Mouse (Mus musculus) liver, embryonic 14.5 days (tissue): ENCODE data around the gene Ankrd44. TPM values are rescaled to one million over a fixed set of nuclear protein-coding genes. Genes with fewer than 3 reads are reported as not detected.

Experiments used
- ATAC-seq: fragments of 200-750 bp; cut with Nextera tagmentation; 2 replicates; pipeline ENCODE4 v1.8.0; 2017; ENCODE audit warnings: moderate number of reproducible peaks, mild to moderate bottlenecking, moderate library complexity; ENCODE audit not compliant: insufficient read depth
- DNase-seq, 3 experiments: peaks; one replicate each; pipeline ENCODE4 v3.0.0-alpha.2; 2012 to 2013; ENCODE audit warnings: low read depth in 3 of 3, low spot score in 3 of 3
- H3K27ac ChIP-seq: fragments of 300-500 bp; sonication (generic); 2 replicates; pipeline ENCODE4 v1.5.1; 2014; ENCODE audit warnings: moderate library complexity, mild to moderate bottlenecking, control low read depth, inconsistent platforms
- H3K27me3 ChIP-seq: fragments of 300-500 bp; sonication (generic); 2 replicates; pipeline ENCODE4 v1.6.1; 2014; ENCODE audit warnings: mild to moderate bottlenecking, low read length, moderate library complexity; ENCODE audit not compliant: control insufficient read depth, insufficient read depth
- H3K36me3 ChIP-seq: fragments of 300-500 bp; sonication (generic); replicated peaks from 2 replicates; pipeline ENCODE4 v1.6.1; 2014; ENCODE audit warnings: low read depth; ENCODE audit not compliant: control insufficient read depth, insufficient read depth
- H3K4me1 ChIP-seq, 2 experiments: fragments of 200-500 bp in 1 of 2; fragments of 300-500 bp in 1 of 2; sonication (generic) in 1 of 2; replicated peaks; 2 replicates each; pipeline ENCODE4 v1.6.1; 2012 to 2014; ENCODE audit warnings: antibody characterized with exemption in 1 of 2, inconsistent platforms in 1 of 2, low read length in 1 of 2; ENCODE audit not compliant: control insufficient read depth in 2 of 2, insufficient read depth in 2 of 2
- H3K4me2 ChIP-seq: fragments of 300-500 bp; sonication (generic); 2 replicates; pipeline ENCODE4 v1.6.1; 2014; ENCODE audit warnings: low read depth, mild to moderate bottlenecking, control low read depth, moderate library complexity
- H3K4me3 ChIP-seq, 2 experiments: fragments of 200-500 bp in 1 of 2; fragments of 300-500 bp in 1 of 2; sonication (generic) in 1 of 2; 2 replicates each; pipeline ENCODE4 v1.5.1; 2012 to 2014; ENCODE audit warnings: low read depth in 2 of 2, low read length in 2 of 2, mild to moderate bottlenecking in 2 of 2, control low read depth in 1 of 2, inconsistent platforms in 1 of 2, moderate library complexity in 1 of 2; ENCODE audit not compliant: insufficient read depth in 1 of 2
- H3K9ac ChIP-seq: fragments of 300-500 bp; sonication (generic); replicated peaks from 2 replicates; pipeline ENCODE4 v1.6.1; 2014; ENCODE audit warnings: mild to moderate bottlenecking, control low read depth, moderate library complexity
- H3K9me3 ChIP-seq: fragments of 300-500 bp; sonication (generic); 2 replicates; pipeline ENCODE4 v1.6.1; 2016; ENCODE audit warnings: low read length, mixed read lengths; ENCODE audit not compliant: control insufficient read depth
- CTCF ChIP-seq: IDR thresholded peaks from 2 replicates; pipeline ENCODE4 v1.5.1; 2016; ENCODE audit warnings: antibody characterized with exemption, low read depth, control low read depth
- EP300 ChIP-seq: IDR thresholded peaks from 2 replicates; pipeline ENCODE4 v1.6.1; 2016; ENCODE audit warnings: antibody characterized with exemption, low read depth
- WGBS: fragments of 180-500 bp; shearing (Covaris S2); extraction: QIAGEN DNeasy Blood & Tissue Kit; methylation state at CpG from one replicate; pipeline ENCODE4 v1.1.7; 2014; ENCODE audit not compliant: insufficient replicate concordance; 5-methylcytosine and 5-hydroxymethylcytosine counted together
- polyA plus RNA-seq, 2 experiments: library from polyadenylated mRNA; depleted of rRNA in 1 of 2; stranded (reverse) in 1 of 2; unstranded in 1 of 2; fragments of >200 nt; fragmentation: Nextera tagmentation in 1 of 2; extraction: Ambion mirVana in 1 of 2; gene quantifications; 2 replicates each; pipeline versions ENCODE4 v1.2.1 to v1.2.3; 2012 to 2014

Gene Ankrd44
- polyA plus RNA-seq, 2 experiments, result 4.2 to 6.1 TPM

DNA sequence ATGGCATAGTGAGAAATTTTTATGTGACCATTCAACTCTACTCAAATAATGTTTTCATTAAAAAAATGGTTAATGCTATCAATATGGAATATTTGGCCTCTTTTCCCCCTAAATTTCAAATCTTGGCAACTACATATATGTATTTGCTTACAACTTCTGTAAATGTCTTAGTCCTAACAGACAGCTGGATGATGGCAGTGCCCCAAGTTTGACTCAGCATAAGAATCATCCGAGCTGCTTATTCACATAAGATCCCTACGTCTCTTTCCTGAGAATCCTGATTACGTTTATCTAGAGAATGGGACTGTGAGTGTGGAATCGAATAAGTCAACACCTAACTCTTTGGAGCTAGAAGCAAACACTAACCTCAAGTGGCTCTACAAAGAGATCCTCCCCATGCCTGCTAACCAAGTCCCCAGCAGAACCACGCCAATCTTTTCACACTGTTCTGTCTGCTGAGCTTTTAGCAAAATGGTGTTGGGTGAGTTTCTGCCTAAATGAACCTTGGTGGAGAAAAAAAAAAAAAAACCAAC is 96.4 kb downstream of the Ankrd44 start:
- TF ChIP-seq CTCF (no peak), EP300 (no peak)
- WGBS, result 55% methylated on average over 5 of the region's 5 CpGs
- Histone ChIP-seq H3K27ac (no peak overlapping the region), H3K36me3 (no peaks in the 10 kb centered on the region), H3K4me2 (no peak overlapping the region), H3K9ac (no peak overlapping the region), H3K27me3 (no peaks in the 10 kb centered on the region), H3K9me3 (no peaks in the 10 kb centered on the region), H3K4me1 (peaks cover 0 to 10% of the 10 kb centered on the region in 2 experiments; a peak in 2 of 4 replicates), H3K4me3 (no peak overlapping the region)
- no peak for DNase-seq
- ATAC-seq, result no peak

DNA sequence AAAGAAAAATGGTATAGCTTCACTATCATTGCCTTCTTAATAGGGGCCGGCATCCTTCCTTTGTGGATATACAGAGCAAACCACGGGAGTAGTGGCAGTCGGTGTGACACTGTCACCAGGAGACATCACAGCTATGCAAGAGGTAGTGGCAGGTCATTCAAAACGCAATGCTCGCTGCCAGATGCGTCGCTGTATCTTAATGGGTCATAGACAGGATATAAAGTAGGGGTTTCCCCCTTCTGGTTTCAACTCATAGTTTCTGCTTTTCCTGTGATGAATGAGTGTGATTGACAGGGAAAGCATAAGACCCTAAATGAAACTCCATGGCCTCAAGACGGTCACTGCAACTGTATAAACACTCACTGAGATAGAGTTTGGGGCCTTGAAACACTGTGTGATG is 98.4 kb downstream of the Ankrd44 start:
- H3K27me3 ChIP-seq, result no peaks in the 10 kb centered on the region
- peaks cover 0 to 7% of the 10 kb centered on the region in 2 experiments; a peak in 2 of 4 replicates for H3K4me1 ChIP-seq
- 45% methylated on average over 8 of the region's 8 CpGs for WGBS
- no peak overlapping the region for H3K4me2 ChIP-seq
- ATAC-seq (no peak), DNase-seq (no peak)
- no peaks in the 10 kb centered on the region for H3K9me3 ChIP-seq
- H3K4me3 ChIP-seq, result no peak overlapping the region
- H3K9ac ChIP-seq, result no peak overlapping the region
- H3K36me3 ChIP-seq, result no peaks in the 10 kb centered on the region
- no peak overlapping the region for H3K27ac ChIP-seq
- TF ChIP-seq CTCF (no peak), EP300 (no peak)

DNA sequence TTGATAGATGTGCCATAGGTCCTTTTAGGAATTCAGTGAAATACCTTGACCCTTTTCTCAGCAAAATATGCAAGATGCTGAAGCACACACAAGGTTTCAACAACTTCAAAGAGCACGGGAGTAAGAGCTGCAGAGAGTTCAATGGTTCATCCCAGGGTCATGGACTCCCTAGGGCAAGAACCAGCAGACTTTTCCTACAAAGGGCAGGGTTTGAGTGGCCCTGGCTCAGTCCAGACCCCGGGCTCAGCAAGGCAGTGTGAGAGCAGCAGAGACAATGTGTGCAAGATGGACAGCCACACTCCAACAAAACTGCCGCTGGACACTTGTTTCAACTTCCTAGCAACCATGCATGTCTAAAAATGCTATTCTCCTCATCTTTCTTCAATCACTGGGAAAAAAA is 98.8 kb downstream of the Ankrd44 start:
- no peak for DNase-seq
- TF ChIP-seq CTCF (no peak), EP300 (no peak)

DNA sequence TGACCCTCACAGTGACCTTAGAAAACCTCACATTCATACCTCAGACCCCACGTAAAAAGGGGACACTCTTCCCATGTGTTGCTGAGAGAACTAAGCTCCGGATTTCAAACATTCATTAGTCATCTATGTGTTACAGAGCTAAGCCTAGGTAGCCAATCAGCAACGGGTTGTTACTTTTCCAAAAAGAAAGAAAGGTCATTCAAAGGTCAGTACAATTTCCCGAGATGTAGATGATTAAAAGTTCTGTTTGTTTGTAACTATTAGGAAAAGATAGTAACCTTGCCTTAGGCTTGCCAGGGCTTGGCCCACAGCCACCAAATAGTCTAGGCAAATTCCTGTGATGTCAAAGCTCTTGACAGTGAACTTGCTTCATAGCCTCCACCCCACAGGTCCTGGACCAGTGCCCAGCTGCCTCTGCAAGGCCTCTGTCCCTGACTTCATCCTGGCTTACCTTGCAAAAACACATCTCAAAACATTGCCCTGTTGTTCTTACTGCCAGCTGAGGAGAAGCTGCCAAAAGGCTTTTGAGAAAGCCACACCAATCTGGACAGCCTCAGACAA is 99.7 kb downstream of the Ankrd44 start:
- ATAC-seq, result no peak
- DNase-seq, result no peak
- 50% methylated on average over 4 of the region's 4 CpGs for WGBS

More for the DNA sequence above, 98.8 kb downstream of the Ankrd44 start:
- Histone ChIP-seq H3K27ac (no peak overlapping the region), H3K27me3 (no peaks in the 10 kb centered on the region), H3K4me1 (peaks cover 0 to 7% of the 10 kb centered on the region in 2 experiments; a peak in 2 of 4 replicates), H3K4me2 (no peak overlapping the region), H3K36me3 (no peaks in the 10 kb centered on the region), H3K9ac (no peak overlapping the region), H3K4me3 (no peak overlapping the region), H3K9me3 (no peaks in the 10 kb centered on the region)
- ATAC-seq, result no peak
- 55% methylated on average over 3 of the region's 3 CpGs for WGBS

DNA sequence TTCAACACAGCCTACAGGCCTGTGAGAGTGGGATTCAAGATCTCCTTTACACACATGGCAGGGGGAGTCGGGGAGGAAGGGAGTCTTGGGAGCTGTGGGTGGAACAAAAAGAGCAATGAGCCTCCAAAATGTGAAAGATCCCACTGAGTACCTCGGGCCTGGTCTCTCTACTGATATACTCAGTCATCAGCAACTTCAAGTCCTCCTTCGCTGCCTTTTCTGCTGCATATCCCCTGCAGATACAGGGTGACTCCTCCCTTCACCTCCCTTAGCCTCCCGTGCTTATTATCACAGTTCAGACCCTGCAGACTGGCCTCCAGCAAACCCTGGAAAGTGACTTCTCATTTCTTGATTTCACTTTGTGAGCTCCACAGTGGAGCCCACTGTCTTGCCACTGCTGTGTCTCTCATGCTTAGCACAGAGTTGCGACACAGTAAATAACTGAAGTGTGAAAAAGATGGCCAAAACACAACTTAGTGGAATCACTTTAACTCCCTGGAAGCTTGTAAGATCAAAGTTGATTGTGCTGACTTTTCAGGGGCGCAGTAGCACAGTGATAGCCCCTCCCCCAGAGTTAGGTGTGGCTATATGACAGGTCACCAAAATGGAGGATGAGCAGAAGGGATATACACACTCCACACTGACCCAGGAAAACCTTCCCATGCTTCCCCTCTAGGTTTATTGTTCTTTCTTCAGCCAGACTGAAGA is 100.3 kb downstream of the Ankrd44 start:
- no peak overlapping the region for H3K4me3 ChIP-seq

More for the DNA sequence above, 99.7 kb downstream of the Ankrd44 start:
- Histone ChIP-seq H3K27ac (no peak overlapping the region), H3K9me3 (no peaks in the 10 kb centered on the region), H3K9ac (no peak overlapping the region), H3K4me2 (no peak overlapping the region), H3K4me1 (peaks cover 0 to 7% of the 10 kb centered on the region in 2 experiments; a peak in 2 of 4 replicates), H3K36me3 (no peaks in the 10 kb centered on the region), H3K27me3 (no peaks in the 10 kb centered on the region), H3K4me3 (no peak overlapping the region)
- TF ChIP-seq CTCF (no peak), EP300 (no peak)

More for the DNA sequence above, 100.3 kb downstream of the Ankrd44 start:
- Histone ChIP-seq H3K27me3 (no peaks in the 10 kb centered on the region), H3K4me1 (peaks cover 0 to 7% of the 10 kb centered on the region in 2 experiments; a peak in 2 of 4 replicates), H3K36me3 (no peaks in the 10 kb centered on the region), H3K4me2 (no peak overlapping the region), H3K9me3 (no peaks in the 10 kb centered on the region), H3K27ac (no peak overlapping the region), H3K9ac (no peak overlapping the region)
- TF ChIP-seq EP300 (no peak), CTCF (no peak)
- ATAC-seq, result no peak
- WGBS, result 48% methylated on average over 6 of the region's 6 CpGs
- no peak for DNase-seq
